Mouse (Mus musculus): ENCODE results near the gene Spsb1.

DNA sequence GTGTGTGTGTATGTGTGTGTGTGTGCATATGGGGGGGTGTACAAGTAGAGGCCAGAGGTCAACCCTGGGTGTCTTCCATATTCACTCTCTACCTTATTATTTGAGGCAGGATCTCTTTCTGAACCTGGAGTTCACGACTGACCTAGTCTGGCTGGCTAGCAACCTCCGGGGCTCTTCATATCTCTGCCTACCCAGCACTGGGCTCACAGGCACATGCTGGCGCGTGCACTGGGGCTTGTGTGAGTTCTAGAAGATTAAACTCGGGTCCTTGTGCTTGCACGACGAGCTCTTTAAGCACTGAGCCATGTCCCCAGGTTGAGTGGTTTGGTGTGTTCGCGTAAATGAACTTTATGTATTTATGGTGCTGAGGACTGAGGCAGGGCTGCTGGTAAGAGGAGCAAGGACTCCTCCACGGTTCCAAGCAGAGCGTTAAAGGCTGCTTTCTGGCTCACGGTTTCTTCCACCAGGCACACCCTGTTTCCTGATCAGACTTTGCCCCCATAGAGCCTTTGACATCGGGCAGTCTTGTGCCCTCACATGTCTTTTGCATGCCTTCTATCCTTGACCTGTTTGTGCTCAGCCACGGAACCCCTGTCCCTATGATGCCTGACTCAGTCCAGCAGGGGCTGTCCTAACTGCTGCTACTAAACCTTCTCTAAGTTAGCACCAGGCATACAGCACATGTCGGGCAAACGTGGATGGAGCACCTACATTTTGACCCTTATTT lies 21.2 kb downstream of the Spsb1 start:
- TF ChIP-seq CTCF (IDR thresholded peaks at IDR 0.05; ENCODE audit: low read depth) (no peak), EP300 (IDR thresholded peaks at IDR 0.05; ENCODE audit: low read depth) (no peak)

Measured in liver, embryonic 14.5 days (tissue).